Mouse (Mus musculus) G1E (cell line): Measurements from ENCODE around the gene Efnb1. TPM values are rescaled to one million over a fixed set of nuclear protein-coding genes. Genes with fewer than 3 reads are reported as not detected.

ENCODE experiments used
- ATAC-seq: 2 replicates; pipeline ENCODE4 v1.8.0; 2016; ENCODE audit warnings: mild to moderate bottlenecking; ENCODE audit not compliant: insufficient number of reproducible peaks, poor library complexity, low FRiP score, severe bottlenecking; ENCODE audit errors: extremely low read depth
- DNase-seq: peaks from one replicate; pipeline ENCODE4 v3.0.0; 2012; ENCODE audit warnings: low spot score
- H3K27me3 ChIP-seq: 2 replicates; pipeline ENCODE4 v1.6.1; 2012; ENCODE audit warnings: mild to moderate bottlenecking, low read length, inconsistent platforms; ENCODE audit not compliant: insufficient read depth
- H3K36me3 ChIP-seq: replicated peaks from 2 replicates; pipeline ENCODE3; 2012; ENCODE audit warnings: mild to moderate bottlenecking, inconsistent platforms
- H3K4me1 ChIP-seq: 2 replicates; pipeline ENCODE4 v1.6.1; 2012; ENCODE audit warnings: low read depth, low read length, inconsistent platforms, mixed read lengths; ENCODE audit not compliant: insufficient read depth
- H3K4me3 ChIP-seq: 2 replicates; pipeline ENCODE4 v1.5.1; 2012; ENCODE audit warnings: low read depth, mild to moderate bottlenecking, inconsistent platforms, low read length, moderate library complexity, mixed read lengths
- H3K9me3 ChIP-seq: replicated peaks from 2 replicates; pipeline ENCODE4 v1.6.1; 2012; ENCODE audit warnings: inconsistent platforms
- CTCF ChIP-seq: IDR thresholded peaks from 2 replicates; pipeline ENCODE4 v1.5.1; 2012; ENCODE audit warnings: low read depth, low read length, inconsistent platforms, mixed read lengths
- GATA1 ChIP-seq: IDR thresholded peaks from 2 replicates; pipeline ENCODE4 v1.6.1; 2012; ENCODE audit warnings: borderline replicate concordance, low read length, inconsistent platforms, mixed read lengths
- GATA2 ChIP-seq: IDR thresholded peaks from 2 replicates; pipeline ENCODE4 v1.6.1; 2012; ENCODE audit warnings: low read depth, low read length, inconsistent platforms, borderline replicate concordance
- POLR2AphosphoS5 ChIP-seq: IDR thresholded peaks from 2 replicates; pipeline ENCODE4 v1.6.1; 2012; ENCODE audit warnings: low read depth, low read length, inconsistent platforms; ENCODE audit not compliant: insufficient replicate concordance
- TAL1 ChIP-seq: conservative IDR thresholded peaks from 2 replicates; pipeline ENCODE4 v1.6.1; 2012; ENCODE audit warnings: low read depth, low read length, inconsistent platforms, mixed read lengths
- polyA plus RNA-seq: library from polyadenylated mRNA; stranded (reverse); fragments of >175 nt; gene quantifications from 2 replicates; pipeline ENCODE4 v1.2.3, GENCODE M21; 2012
- total RNA-seq, 2 experiments: library from RNA; stranded (forward) in 1 of 2; stranded (reverse) in 1 of 2; fragments of 200-1000 nt in 1 of 2; fragments of >200 nt in 1 of 2; fragmentation: Nextera tagmentation in 1 of 2; gene quantifications; 2 replicates each; pipeline ENCODE4 v1.2.3; 2014 to 2017

Efnb1 gene
- total and polyA plus RNA-seq, 3 experiments: not detected

- no peaks in the 10 kb centered on the region for H3K36me3 ChIP-seq
- no peak for TF ChIP-seq CTCF
- TF ChIP-seq TAL1: no peak
- TF ChIP-seq GATA1: no peak
- TF ChIP-seq POLR2AphosphoS5: no peak
- TF ChIP-seq GATA2: no peak
- DNase-seq (no peak), ATAC-seq (no peak)
- H3K4me1 ChIP-seq: no peaks in the 10 kb centered on the region
- H3K4me3 ChIP-seq: no peak overlapping the region
- no peaks in the 10 kb centered on the region for H3K27me3 ChIP-seq
- no peaks in the 10 kb centered on the region for H3K9me3 ChIP-seq
Measured at GRCm38 (mm10) chrX:99198532-99198931, 62.6 kb downstream of the Efnb1 start.

Other genes with a start within 250 kb of the Efnb1 start
- not detected in 2 replicates for gene Ophn1, start 245.1 kb upstream of the Efnb1 start, total RNA-seq (2014; fragmentation: Nextera tagmentation)
- 0.05 and 0.12 TPM in 2 replicates for gene Ophn1, start 245.1 kb upstream of the Efnb1 start, total RNA-seq (2017)
- not detected in 2 replicates for gene Ophn1, start 245.1 kb upstream of the Efnb1 start, polyA plus RNA-seq
- gene Yipf6, start 199.8 kb upstream of the Efnb1 start, total RNA-seq (2014; fragmentation: Nextera tagmentation): 33.6 and 102 TPM in 2 replicates
- 28.2 and 32.6 TPM in 2 replicates for gene Yipf6, start 199.8 kb upstream of the Efnb1 start, total RNA-seq (2017)
- gene Yipf6, start 199.8 kb upstream of the Efnb1 start, polyA plus RNA-seq: 2.3 and 8.8 TPM in 2 replicates
- gene Stard8, start 132.9 kb upstream of the Efnb1 start, total RNA-seq (2014; fragmentation: Nextera tagmentation): 34.2 and 46.2 TPM in 2 replicates
- 56.4 and 58.0 TPM in 2 replicates for gene Stard8, start 132.9 kb upstream of the Efnb1 start, total RNA-seq (2017)
- 64.2 and 149 TPM in 2 replicates for gene Stard8, start 132.9 kb upstream of the Efnb1 start, polyA plus RNA-seq